Mouse (Mus musculus) thymus, postnatal 25 days (tissue): ENCODE data around the gene Hspa5.
"Not testable (repeated sequence)": the region's sequence is repeated elsewhere in the genome, so short reads cannot be mapped to it uniquely, and the experiment has no call there.

Experiments used
- DNase-seq: peaks from one replicate; pipeline ENCODE4 v3.0.0; 2022

Hspa5 gene

DNA sequence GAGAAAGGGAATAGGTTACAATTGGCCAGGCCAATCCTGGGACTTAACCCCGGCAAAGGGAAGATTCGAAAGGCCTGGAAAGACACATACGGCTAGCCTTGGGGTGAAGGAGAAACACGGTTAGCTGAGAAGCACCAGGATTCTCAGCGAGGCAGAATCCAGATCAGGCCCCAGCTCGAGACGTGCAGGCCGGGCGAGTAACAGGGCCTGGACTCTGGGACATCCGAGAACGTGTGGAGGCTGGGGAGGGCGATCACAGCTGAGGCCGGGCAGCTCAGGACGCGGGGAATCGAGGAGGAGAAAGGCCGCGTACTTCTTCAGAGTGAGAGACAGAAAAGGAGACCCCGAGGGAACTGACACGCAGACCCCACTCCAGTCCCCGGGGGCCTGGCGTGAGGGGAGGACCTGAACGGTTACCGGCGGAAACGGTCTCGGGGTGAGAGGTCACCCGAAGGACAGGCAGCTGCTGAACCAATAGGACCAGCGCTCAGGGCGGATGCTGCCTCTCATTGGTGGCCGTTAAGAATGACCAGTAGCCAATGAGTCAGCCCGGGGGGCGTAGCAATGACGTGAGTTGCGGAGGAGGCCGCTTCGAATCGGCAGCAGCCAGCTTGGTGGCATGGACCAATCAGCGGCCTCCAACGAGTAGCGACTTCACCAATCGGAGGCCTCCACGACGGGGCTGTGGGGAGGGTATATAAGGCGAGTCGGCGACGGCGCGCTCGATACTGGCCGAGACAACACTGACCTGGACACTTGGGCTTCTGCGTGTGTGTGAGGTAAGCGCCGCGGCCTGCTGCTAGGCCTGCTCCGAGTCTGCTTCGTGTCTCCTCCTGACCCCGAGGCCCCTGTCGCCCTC, at the start of gene Hspa5:
Gene Hspa5 (plus strand): TSS at position 603 of the 859 bp plus-strand sequence.
- peak; percentile 97 for DNase-seq

- DNase-seq: no peak
Observed at GRCm38 (mm10) chr2:34725269-34725668, 46.5 kb upstream of the Hspa5 start.

GRCm38 (mm10) chr2:34727045-34727728, 44.6 kb upstream of the Hspa5 start:
- DNase-seq: no peak

- DNase-seq: no peak
Observed at GRCm38 (mm10) chr2:34736626-34737025, 35.1 kb upstream of the Hspa5 start.

DNA sequence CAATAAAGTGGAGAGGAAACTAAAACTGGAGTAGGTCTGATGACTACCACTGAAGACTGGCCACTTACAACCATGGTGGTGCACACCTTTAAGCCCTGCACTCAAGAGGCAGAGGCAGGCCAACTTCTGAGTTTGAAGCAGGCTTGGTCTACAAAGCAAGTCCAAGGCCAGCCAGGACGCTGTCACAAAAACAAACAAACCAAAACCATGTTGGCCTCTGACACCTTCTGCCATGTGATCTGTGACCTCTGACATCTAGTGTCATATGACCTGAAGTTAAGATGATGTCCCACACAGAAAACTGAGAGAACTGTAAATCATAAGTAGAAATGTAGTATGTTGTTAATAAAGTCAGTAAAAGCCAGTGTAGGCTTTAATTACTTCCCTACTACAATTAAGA, 33.9 kb upstream of the Hspa5 start:
- DNase-seq: no peak

DNA sequence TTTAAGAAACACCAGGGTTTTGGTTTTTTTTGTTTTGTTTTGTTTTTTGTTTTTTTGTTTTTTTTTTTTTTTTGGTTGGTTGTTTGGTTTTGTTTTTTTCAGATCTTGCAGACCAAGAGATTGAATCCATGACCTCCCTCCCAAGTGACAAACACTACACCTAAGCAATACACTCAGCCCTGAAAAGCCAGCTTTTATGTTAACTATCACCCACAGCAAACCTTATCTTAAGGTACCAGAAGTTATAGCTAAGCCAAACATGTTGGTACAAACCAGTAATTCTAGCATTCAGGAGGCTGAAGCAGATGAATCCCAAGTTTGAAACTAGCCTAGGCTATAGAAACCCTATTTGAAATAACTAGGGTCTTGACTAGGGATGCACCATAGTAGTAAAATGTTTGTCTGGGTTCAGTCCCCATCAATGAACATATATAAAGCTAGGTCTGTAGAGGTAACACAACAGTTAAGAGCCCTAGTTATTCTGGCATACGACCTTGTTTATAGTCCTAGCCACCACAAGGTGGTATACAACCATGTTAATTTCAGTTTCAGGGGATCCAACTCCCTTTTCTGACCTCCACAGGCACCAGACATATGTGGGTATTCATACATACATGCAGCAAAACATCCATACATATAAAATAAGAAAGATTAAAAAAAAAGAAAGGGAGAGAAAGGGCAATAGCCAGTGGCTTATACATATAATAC, 31.9 kb upstream of the Hspa5 start:
- no peak for DNase-seq

DNA sequence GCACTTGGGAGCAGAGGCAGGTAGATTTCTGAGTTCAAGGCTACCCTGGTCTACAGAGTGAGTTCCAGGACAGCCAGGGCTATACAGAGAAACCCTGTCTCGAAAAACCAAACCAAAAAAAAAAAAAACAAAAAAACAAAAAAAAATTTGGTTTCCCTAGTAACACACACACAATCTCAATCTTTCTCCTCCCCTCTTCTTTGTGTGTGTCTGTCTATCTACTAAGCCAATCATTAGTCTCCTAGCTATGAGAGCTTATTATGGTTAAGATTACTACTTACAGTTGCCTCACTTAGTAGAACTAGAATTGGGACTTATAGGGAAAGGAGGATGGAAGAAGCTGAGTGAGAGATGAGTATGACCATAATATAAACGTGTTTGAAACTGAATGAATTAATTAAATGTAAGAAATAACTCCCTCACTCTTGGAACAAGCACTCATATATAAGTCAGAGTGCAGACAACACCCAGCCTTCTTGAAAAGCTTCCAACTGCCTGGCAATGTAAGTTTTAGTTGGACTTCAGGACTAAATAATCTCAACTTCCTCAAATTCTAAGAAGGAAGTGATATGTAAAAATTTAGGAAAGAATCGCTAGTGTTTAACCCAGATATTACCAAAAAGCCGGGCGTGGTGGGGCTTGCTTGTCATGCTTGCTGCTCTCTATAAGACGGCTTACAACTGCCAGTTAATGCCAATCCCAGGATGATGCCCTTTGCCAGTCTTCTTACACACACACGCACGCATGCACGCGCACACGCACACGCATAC, 30.2 kb upstream of the Hspa5 start:
- no peak for DNase-seq

GRCm38 (mm10) chr2:34742675-34743074, 29.1 kb upstream of the Hspa5 start:
- DNase-seq: no peak

DNA sequence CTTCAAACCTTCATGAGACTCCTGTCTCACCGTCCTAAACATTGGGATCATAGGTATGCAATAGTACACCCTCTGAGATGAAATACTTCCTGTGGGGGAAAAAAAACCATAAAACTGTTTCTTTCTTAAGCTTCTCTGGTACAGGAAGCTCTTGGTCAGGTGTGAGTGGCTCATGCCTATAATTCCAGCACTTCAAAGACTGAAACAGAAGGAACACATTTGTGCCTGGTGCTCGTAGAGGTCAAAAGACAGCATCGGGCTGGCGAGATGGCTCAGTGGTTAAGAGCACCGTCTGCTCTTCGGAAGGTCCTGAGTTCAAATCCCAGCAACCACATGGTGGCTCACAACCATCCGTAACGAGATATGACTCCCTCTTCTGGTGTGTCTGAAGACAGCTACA, 27.3 kb upstream of the Hspa5 start:
- DNase-seq: peak; percentile 20

GRCm38 (mm10) chr2:34745673-34746072, 26.1 kb upstream of the Hspa5 start:
- no peak for DNase-seq

DNA sequence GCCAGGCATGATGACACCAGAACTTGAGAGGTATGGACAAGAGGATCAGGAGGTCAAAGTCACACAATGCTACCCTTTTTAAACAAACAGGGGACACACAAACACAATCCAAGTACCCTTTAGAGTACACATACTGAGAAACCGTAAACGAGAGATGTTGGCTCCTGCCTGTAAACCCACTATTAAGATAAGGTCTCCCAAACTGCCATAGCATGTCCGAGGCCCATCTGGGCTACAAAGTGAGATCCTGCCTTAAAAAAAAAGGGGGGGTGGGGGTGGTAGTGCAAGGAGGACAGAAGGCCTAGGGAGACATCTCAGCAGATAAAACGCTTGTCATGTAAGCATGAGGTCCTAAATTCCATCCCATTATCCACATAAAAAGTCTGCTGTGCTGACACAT, 23.3 kb upstream of the Hspa5 start:
- no peak for DNase-seq

DNA sequence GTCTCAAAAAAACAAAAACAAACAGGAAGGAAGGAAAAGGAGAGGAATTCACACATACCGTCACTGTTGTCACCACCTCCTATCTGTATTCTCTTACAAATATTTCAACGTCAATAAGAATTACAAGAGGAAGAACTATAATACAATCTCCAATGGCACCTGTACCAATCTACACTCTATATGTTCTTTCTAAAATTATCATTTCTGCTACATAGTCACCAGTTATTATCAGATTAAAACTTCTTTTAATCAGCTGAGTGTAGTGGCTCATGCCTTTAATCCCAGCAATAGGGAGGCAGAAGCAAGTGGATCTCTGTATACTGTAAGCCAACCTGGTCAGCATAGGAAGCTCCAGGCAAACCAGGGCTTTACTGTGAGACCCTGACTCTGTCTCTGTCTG, 21.5 kb upstream of the Hspa5 start:
- no peak for DNase-seq

DNA sequence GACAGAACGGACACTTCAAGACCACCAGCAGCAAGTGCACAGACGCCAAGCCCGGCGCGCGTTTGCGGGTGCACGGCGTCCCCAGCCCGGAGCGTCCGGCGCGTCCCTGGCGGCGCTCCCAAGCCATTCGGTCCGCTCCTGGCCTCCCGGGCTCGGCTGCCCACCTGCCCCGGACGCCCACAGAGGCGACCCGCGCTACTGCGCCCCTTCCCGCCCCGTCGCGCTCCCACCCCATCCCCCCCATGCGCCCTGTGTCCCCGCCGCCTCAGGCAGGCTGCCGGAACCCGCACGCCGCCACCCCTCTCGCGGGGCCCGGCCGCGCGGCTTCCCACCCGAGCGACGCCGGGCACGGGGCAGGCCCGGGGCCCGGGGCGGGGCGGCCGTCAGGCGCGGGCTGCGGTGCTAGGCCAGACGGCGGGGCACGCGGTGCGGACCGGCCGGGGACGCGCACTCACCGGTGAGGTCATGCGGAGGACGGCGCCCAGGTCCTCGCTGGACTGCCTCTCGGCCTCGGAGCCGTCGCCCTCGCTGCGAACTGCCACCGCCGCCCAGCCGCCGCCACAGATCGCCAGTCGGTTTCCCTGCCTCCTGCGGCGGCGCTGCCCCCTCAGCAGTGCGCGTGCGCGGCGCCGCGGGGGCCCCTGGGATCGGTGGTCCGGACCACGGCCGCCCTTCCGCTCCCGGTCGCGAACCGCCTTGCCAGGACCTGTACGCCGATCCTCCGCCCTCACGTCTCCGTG, 17.8 kb upstream of the Hspa5 start:
- DNase-seq: peak; percentile 88

DNA sequence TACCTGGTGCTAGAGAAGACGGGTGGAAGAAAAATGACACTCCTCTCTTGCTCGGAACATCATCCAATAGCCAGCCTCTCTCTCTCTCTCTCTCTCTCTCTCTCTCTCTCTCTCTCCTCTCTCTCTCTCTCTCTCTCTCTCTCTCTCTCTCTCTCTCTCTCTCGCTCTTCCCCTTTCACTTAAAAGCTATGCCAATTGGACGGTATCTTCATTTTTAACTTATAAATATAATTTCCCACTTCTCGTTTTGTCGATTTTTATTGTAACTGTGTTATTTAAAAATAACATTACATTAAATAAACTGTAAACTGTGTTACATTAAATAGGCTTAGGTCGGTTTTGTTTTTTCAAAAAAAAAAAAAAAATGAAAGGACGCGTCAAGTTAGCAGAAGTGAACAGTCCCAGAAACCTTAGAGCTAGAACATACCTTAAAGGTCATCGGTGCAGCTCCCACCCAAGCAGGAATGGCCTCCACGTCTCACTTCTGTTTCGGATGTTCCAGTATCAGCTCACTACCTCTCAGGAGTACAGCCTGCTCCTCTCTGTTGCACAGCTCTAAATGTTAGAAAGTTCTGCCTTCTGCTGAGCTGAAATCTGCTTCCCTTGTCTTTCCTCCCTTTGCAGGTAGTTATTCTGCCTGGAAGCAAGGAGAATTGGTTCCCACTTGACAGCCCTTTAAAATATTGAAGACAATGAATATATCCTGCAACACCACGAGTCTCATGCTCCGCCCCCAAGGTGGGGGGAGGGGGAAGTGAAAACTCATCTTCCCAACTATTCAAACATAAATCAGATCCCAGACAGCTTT, 17.0 kb upstream of the Hspa5 start, which contains the start of gene Gapvd1:
Gene Gapvd1 (minus strand): TSS at position 682 of the 808 bp plus-strand sequence.
- DNase-seq: peak; percentile 47

DNA sequence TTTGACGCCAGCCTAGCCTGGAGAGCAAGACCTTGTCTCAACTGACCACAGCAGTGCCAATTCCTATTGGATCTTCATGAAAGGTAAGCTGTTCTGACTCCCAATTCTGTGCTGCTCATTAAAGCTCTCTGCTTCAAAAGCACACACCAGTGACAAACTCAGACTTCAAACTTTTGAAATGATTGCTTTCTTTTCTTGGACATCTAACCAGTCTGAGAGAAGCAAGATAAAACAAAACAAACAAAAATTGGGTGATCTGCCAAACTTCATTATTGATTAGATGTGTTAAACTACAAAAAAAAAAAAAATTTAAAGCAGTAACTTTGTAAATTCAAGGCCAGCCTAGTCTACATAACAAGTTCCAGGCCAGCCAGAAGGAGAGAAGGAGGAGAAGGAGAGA, 14.4 kb upstream of the Hspa5 start:
- no peak for DNase-seq

- DNase-seq: not testable (repeated sequence)
Observed at GRCm38 (mm10) chr2:34761272-34761671, 10.5 kb upstream of the Hspa5 start.

DNA sequence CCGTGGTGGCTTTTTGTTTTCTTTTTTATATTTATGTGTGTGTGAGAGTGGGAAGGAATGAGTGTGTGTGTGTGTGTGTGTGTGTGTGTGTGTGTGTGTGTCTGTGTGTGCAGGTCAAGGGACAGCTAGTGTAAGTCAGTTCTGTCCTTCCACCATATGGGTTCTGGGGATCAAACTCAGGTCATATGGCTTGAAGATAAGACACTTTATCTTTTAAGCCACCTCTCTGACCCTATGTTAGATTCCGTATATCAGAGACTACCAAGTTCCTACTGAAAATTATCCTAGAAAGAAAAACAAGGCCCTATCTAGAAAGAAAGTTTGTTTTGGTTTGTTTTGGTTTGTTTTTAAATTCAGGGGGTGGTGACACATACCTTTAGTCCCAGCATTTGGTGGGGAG, 9.6 kb upstream of the Hspa5 start:
- no peak for DNase-seq

GRCm38 (mm10) chr2:34762872-34763271, 8.9 kb upstream of the Hspa5 start:
- no peak for DNase-seq

GRCm38 (mm10) chr2:34764801-34765200, 7.0 kb upstream of the Hspa5 start:
- no peak for DNase-seq

GRCm38 (mm10) chr2:34770049-34770448, 1.7 kb upstream of the Hspa5 start:
- no peak for DNase-seq

GRCm38 (mm10) chr2:34770951-34771350, 819 bp upstream of the Hspa5 start:
- no peak for DNase-seq
